In the genomic region with DNA sequence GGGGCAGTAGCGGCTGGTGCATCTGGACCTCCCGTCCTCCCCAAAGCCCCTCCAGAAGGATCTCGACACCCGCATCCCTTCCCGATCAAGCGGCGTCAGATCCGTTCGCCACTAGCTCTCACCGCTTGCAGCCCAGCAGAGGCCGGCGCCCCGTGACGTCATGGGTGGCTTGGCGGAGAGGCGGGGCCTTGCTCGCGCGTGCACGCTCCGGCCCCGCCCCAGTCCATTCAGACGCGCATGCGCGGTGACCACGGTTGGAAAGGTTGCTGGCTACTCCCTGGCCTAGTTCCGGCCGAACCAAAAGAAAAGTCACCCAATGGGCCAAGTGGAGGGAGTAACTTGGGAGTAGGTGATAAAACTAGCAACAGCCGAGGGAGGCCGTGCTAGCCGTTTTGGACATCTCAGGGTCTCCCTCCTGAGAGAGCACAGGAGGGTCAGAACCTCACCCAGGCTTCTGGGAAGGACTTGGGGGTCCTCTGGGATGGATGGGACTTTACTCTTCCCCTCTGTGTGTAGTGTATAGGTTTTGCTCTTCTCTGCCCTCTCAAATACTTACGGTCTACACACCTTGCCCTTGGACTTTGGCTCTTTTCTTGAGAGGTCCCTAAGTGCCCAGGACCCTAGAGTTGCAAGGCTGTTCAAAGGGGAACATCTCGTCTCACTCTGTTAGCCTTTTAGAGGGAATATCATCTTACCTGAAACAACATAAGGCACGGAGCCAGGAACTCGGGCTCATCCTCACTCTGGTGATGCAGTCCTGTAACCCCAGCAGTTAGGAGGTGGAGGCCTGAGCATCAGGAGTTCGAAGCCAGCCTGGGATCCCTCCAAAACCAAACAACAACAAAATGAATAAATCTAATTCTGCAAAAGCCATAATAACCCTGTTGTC, we compare ENCODE assay signal across 8 mouse cellular contexts. TPM values are rescaled to one million over a fixed set of nuclear protein-coding genes. Genes with fewer than 3 reads are reported as not detected.
DNase-seq lines count a peak whose midpoint lies in the region; ATAC-seq and TF ChIP-seq lines count a peak whose summit lies in the region.

No protein-coding gene starts in this region.

- peak overlapping the region; percentile 86 for H3K4me3 ChIP-seq in cortical plate, adult 2 months (ENCODE audit: insufficient read depth, low read length)

- H3K4me1 ChIP-seq in cortical plate, adult 2 months (ENCODE audit: control insufficient read depth, insufficient read depth, low read length), result peaks cover 5% of the 10 kb centered on the region

- peak; percentile 93 for TF ChIP-seq POLR2A in cortical plate, adult 2 months (IDR thresholded peaks at IDR 0.05; ENCODE audit: extremely low read depth, insufficient read depth, low read length)

- peak; percentile 73 for ATAC-seq in activated CD4-positive, CD25-positive, alpha-beta regulatory T cell, adult 4 months
- peak; percentile 78 for ATAC-seq in inflammation-experienced regulatory T-cells, adult 6 months
- peak; percentile 94 for ATAC-seq in megakaryocyte-erythroid progenitor cell, adult 5-6 weeks (replicated peaks; ENCODE audit: low FRiP score, low TSS enrichment, poor library complexity, severe bottlenecking)

- intact Hi-C loops in left cerebral cortex, postnatal 10 days (cut with DNase I), result loop anchor here (1.0 kb wide), 1 partner anchor 30 kb away; a partner anchor contains a TSS

- TF ChIP-seq CTCF in cortical plate, adult 2 months (IDR thresholded peaks at IDR 0.05; ENCODE audit: extremely low read depth, insufficient read depth, low read length), result no peak

- peak; percentile 100 for DNase-seq in gastrocnemius, postnatal 10 days
- DNase-seq in left cerebral cortex, postnatal 10 days (ENCODE audit: extremely low spot score in 1 of 2, low spot score in 2 of 2), result peak; percentile 92 to 98
- peak; percentile 93 for DNase-seq in right cerebral cortex, postnatal 25 days
- DNase-seq in urinary bladder, postnatal 4 days (ENCODE audit: low spot score in 2 of 2), result peak; percentile 97 to 99

- peak overlapping the region; percentile 86 for H3K27ac ChIP-seq in cortical plate, adult 2 months (ENCODE audit: insufficient read depth, low read length)

RNA-seq across cellular contexts. Expression of a gene that starts 13.8 kb away (rescaled TPM):
- 10 to 100 TPM; 16.8 to 19.5 TPM for polyA plus RNA-seq in activated CD4-positive, CD25-positive, alpha-beta regulatory T cell, adult 4 months (2017; shearing (Covaris generic))
- 103 and 104 TPM in 2 replicates for polyA plus RNA-seq in cortical plate, adult 2 months (2012; rRNA removed)
- 10 to 100 TPM; 40.2 to 52.3 TPM for total RNA-seq in gastrocnemius, postnatal 10 days (2021)
- polyA plus RNA-seq in inflammation-experienced regulatory T-cells, adult 6 months (2017; shearing (Covaris generic)), result 10 to 100 TPM; 16.8 to 20.3 (median 19.6) TPM
- total RNA-seq in left cerebral cortex, postnatal 10 days (2021), result 100 to 1,000 TPM; 161 to 168 TPM
- total RNA-seq in megakaryocyte-erythroid progenitor cell, adult 5-6 weeks (2014; fragmentation: Nextera tagmentation), result 36.1 and 44.2 TPM in 2 replicates
- 22.1 and 25.1 TPM in 2 replicates for total RNA-seq in megakaryocyte-erythroid progenitor cell, adult 5-6 weeks (2017)

RNA-seq across cellular contexts. Expression of a gene that starts 24.4 kb away (rescaled TPM):
- 10 to 100 TPM; 43.7 to 56.1 TPM for polyA plus RNA-seq in activated CD4-positive, CD25-positive, alpha-beta regulatory T cell, adult 4 months (2017; shearing (Covaris generic))
- polyA plus RNA-seq in cortical plate, adult 2 months (2012; rRNA removed), result 31.9 and 35.9 TPM in 2 replicates
- total RNA-seq in gastrocnemius, postnatal 10 days (2021), result 10 to 100 TPM; 16.2 to 17.3 TPM
- 10 to 100 TPM; 36.8 to 69.8 (median 47.7) TPM for polyA plus RNA-seq in inflammation-experienced regulatory T-cells, adult 6 months (2017; shearing (Covaris generic))
- 10 to 100 TPM; 22.4 to 25.2 TPM for total RNA-seq in left cerebral cortex, postnatal 10 days (2021)
- 22.0 and 27.2 TPM in 2 replicates for total RNA-seq in megakaryocyte-erythroid progenitor cell, adult 5-6 weeks (2014; fragmentation: Nextera tagmentation)
- total RNA-seq in megakaryocyte-erythroid progenitor cell, adult 5-6 weeks (2017), result 9.2 and 17.9 TPM in 2 replicates

RNA-seq across cellular contexts. Expression of a gene that starts 30.3 kb away (rescaled TPM):
- 1 to 10 TPM; 7.7 to 8.4 TPM for polyA plus RNA-seq in activated CD4-positive, CD25-positive, alpha-beta regulatory T cell, adult 4 months (2017; shearing (Covaris generic))
- polyA plus RNA-seq in cortical plate, adult 2 months (2012; rRNA removed), result 188 and 198 TPM in 2 replicates
- 1 to 10 TPM; 3.7 to 5.0 TPM for total RNA-seq in gastrocnemius, postnatal 10 days (2021)
- polyA plus RNA-seq in inflammation-experienced regulatory T-cells, adult 6 months (2017; shearing (Covaris generic)), result 1 to 10 TPM; 6.1 to 7.9 (median 6.3) TPM
- 100 to 1,000 TPM; 143 to 150 TPM for total RNA-seq in left cerebral cortex, postnatal 10 days (2021)
- total RNA-seq in megakaryocyte-erythroid progenitor cell, adult 5-6 weeks (2014; fragmentation: Nextera tagmentation), result 14.0 and 18.6 TPM in 2 replicates
- 9.0 and 22.1 TPM in 2 replicates for total RNA-seq in megakaryocyte-erythroid progenitor cell, adult 5-6 weeks (2017)

RNA-seq across cellular contexts. Expression of a gene that starts 36.2 kb away (rescaled TPM):
- 10 to 100 TPM; 54.8 to 82.2 TPM for polyA plus RNA-seq in activated CD4-positive, CD25-positive, alpha-beta regulatory T cell, adult 4 months (2017; shearing (Covaris generic))
- polyA plus RNA-seq in cortical plate, adult 2 months (2012; rRNA removed), result 55.6 and 59.3 TPM in 2 replicates
- total RNA-seq in gastrocnemius, postnatal 10 days (2021), result 10 to 100 TPM; 18.6 to 23.6 TPM
- polyA plus RNA-seq in inflammation-experienced regulatory T-cells, adult 6 months (2017; shearing (Covaris generic)), result 10 to 100 TPM; 63.0 to 88.4 (median 68.7) TPM
- total RNA-seq in left cerebral cortex, postnatal 10 days (2021), result 10 to 100 TPM; 51.5 to 56.4 TPM
- 124 and 132 TPM in 2 replicates for total RNA-seq in megakaryocyte-erythroid progenitor cell, adult 5-6 weeks (2014; fragmentation: Nextera tagmentation)
- 29.4 and 45.6 TPM in 2 replicates for total RNA-seq in megakaryocyte-erythroid progenitor cell, adult 5-6 weeks (2017)

RNA-seq across cellular contexts. Expression of a gene that starts 36.6 kb away (rescaled TPM):
- 10 to 100 TPM; 10.5 to 18.4 TPM for polyA plus RNA-seq in activated CD4-positive, CD25-positive, alpha-beta regulatory T cell, adult 4 months (2017; shearing (Covaris generic))
- 58.5 and 69.2 TPM in 2 replicates for polyA plus RNA-seq in cortical plate, adult 2 months (2012; rRNA removed)
- total RNA-seq in gastrocnemius, postnatal 10 days (2021), result 10 to 100 TPM; 11.9 to 18.1 TPM
- polyA plus RNA-seq in inflammation-experienced regulatory T-cells, adult 6 months (2017; shearing (Covaris generic)), result 10 to 100 TPM; 11.2 to 19.3 (median 18.2) TPM
- 10 to 100 TPM; 32.4 to 41.1 TPM for total RNA-seq in left cerebral cortex, postnatal 10 days (2021)
- 51.6 and 123 TPM in 2 replicates for total RNA-seq in megakaryocyte-erythroid progenitor cell, adult 5-6 weeks (2014; fragmentation: Nextera tagmentation)
- 327 and 333 TPM in 2 replicates for total RNA-seq in megakaryocyte-erythroid progenitor cell, adult 5-6 weeks (2017)

Comparison
In these comparisons a context has a peak if more than half of its experiments do, and no peak if none do; other contexts are left out.
1. Peak in every context shown above with its lines: DNase-seq, ATAC-seq, H3K4me3 ChIP-seq and H3K27ac ChIP-seq.
2. RNA of a gene that starts 30.3 kb away (total RNA-seq): 143 to 150 TPM in left cerebral cortex, postnatal 10 days; 9.0 to 22.1 TPM in megakaryocyte-erythroid progenitor cell, adult 5-6 weeks and 3.7 to 5.0 TPM in gastrocnemius, postnatal 10 days; every median in the first group is over 4 times any median in the second.